Mouse (Mus musculus) kidney, postnatal 25 days (tissue): ENCODE results near the gene Smg1.

Source experiments
- DNase-seq, 2 experiments: peaks; one replicate each; pipeline ENCODE4 v3.0.0; 2021; ENCODE audit warnings: mixed read lengths in 2 of 2

The Smg1 gene

GRCm38 (mm10) chr7:118135128-118135527, 108.3 kb downstream of the Smg1 start:
- DNase-seq = no peak

GRCm38 (mm10) chr7:118129430-118130041, 113.9 kb downstream of the Smg1 start, which contains the start of gene Arl6ip1:
Gene Arl6ip1 (minus strand): TSS chr7:118129662.
- DNase-seq = peak; percentile 96 to 99

GRCm38 (mm10) chr7:118128925-118129429, 114.5 kb downstream of the Smg1 start:
- peak; percentile 60 to 76 for DNase-seq

- no peak for DNase-seq
These were observed 117.1 kb downstream of the Smg1 start for GRCm38 (mm10) chr7:118126219-118126875.

GRCm38 (mm10) chr7:118125736-118126135, 117.7 kb downstream of the Smg1 start:
- DNase-seq = no peak

- no peak for DNase-seq
These were observed 119.7 kb downstream of the Smg1 start for GRCm38 (mm10) chr7:118123512-118124411.

- no peak for DNase-seq
These were observed 121.2 kb downstream of the Smg1 start for GRCm38 (mm10) chr7:118122235-118122634.

GRCm38 (mm10) chr7:118120654-118121053, 122.8 kb downstream of the Smg1 start:
- DNase-seq = no peak

GRCm38 (mm10) chr7:118119946-118120345, 123.5 kb downstream of the Smg1 start:
- DNase-seq = peak; percentile 39 to 68

GRCm38 (mm10) chr7:118119142-118119541, 124.3 kb downstream of the Smg1 start:
- DNase-seq = peak; percentile 65 to 74

GRCm38 (mm10) chr7:118118426-118118825, 125.0 kb downstream of the Smg1 start:
- no peak for DNase-seq

- DNase-seq = peak; percentile 46 to 71
These were observed 125.8 kb downstream of the Smg1 start for GRCm38 (mm10) chr7:118117539-118118210.

- no peak for DNase-seq
These were observed 126.5 kb downstream of the Smg1 start for GRCm38 (mm10) chr7:118116787-118117538.

GRCm38 (mm10) chr7:118115877-118116568, 127.4 kb downstream of the Smg1 start, which contains the start of gene Rps15a:
Gene Rps15a (minus strand): TSS chr7:118116188.
- peak; percentile 97 to 98 for DNase-seq

- DNase-seq = no peak
These were observed 128.0 kb downstream of the Smg1 start for GRCm38 (mm10) chr7:118115533-118115876.

GRCm38 (mm10) chr7:118113541-118114297, 129.8 kb downstream of the Smg1 start:
- DNase-seq = no peak

GRCm38 (mm10) chr7:118111128-118111527, 132.3 kb downstream of the Smg1 start:
- no peak for DNase-seq

- no peak for DNase-seq
These were observed 135.8 kb downstream of the Smg1 start for GRCm38 (mm10) chr7:118107671-118108070.

- DNase-seq = no peak
These were observed 138.9 kb downstream of the Smg1 start for GRCm38 (mm10) chr7:118104458-118105052.
